Mouse (Mus musculus): ENCODE measurements around the gene Gm8237.
"Not testable (repeated sequence)": the region's sequence is repeated elsewhere in the genome, so short reads cannot be mapped to it uniquely, and the experiment has no call there.

- TF ChIP-seq CTCF (IDR thresholded peaks at IDR 0.05; ENCODE audit: low read depth, low read length); POLR2A (IDR thresholded peaks at IDR 0.05; ENCODE audit: extremely low read depth, insufficient read depth, low read length): not testable (repeated sequence)
Measured at GRCm38 (mm10) chr14:5879791-5880190, 391 bp downstream of the Gm8237 start.
